ENCODE assay signal across 13 mouse cellular contexts in the genomic region with DNA sequence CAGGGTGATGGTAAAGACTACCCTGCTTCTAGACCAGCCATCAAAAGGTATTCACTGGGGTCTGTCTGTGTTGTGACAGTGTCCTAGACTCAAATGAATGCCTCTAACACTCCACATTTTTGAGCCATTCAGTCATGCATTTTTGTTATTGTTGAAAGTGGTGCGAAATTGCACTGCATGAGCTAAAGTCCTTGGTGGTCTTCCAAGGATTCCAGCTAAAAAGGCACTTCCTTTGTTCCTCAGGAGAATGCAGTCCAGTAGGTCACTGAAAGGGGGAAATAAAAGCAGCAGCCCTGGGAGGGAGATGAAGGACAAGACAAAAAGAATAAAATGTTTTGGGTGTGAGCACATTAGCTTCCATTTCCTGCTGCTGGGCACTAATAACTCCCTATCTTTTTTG. TPM values are rescaled to one million over a fixed set of nuclear protein-coding genes. Genes with fewer than 3 reads are reported as not detected.
A peak's percentile ranks its signal among the peaks of the same experiment; 100 is the strongest.
DNase-seq lines count a peak whose midpoint lies in the region; ATAC-seq and TF ChIP-seq lines count a peak whose summit lies in the region.
"Had no signal": no experiment of that assay in that cellular context is flagged by ENCODE, and none has a peak within 500 bp of the region (broad histone marks: within the 10 kb centered on the region; RNA-seq: fewer than 3 reads in every experiment).

No protein-coding gene starts in this region.

- no peak overlapping the region for H3K9ac ChIP-seq in kidney, postnatal 0 days (ENCODE audit: low read depth, low read length)
- no peak overlapping the region for H3K9ac ChIP-seq in forebrain, embryonic 15.5 days (replicated peaks)

- no peaks in the 10 kb centered on the region for H3K4me1 ChIP-seq in kidney, postnatal 0 days (replicated peaks; ENCODE audit: insufficient read depth, low read length)
- peaks cover 13% of the 10 kb centered on the region; the same call in 1 of the 2 replicates for H3K4me1 ChIP-seq in forebrain, embryonic 15.5 days

- no peak overlapping the region for H3K27ac ChIP-seq in kidney, postnatal 0 days
- no peak overlapping the region for H3K27ac ChIP-seq in forebrain, embryonic 15.5 days (replicated peaks)
- H3K27ac ChIP-seq: heart, adult 2 months had no signal

- H3K36me3 ChIP-seq in kidney, postnatal 0 days (ENCODE audit: insufficient read depth, low read length) = no peaks in the 10 kb centered on the region
- H3K36me3 ChIP-seq in forebrain, embryonic 15.5 days = no peaks in the 10 kb centered on the region

- H3K4me2 ChIP-seq in kidney, postnatal 0 days (ENCODE audit: low read length) = peak overlapping the region; percentile 69; the same call in 1 of the 2 replicates
- H3K4me2 ChIP-seq in forebrain, embryonic 15.5 days (replicated peaks) = peak overlapping the region; percentile 60

- no peak overlapping the region for H3K4me3 ChIP-seq in kidney, postnatal 0 days (replicated peaks; ENCODE audit: low read depth, low read length)
- H3K4me3 ChIP-seq in forebrain, embryonic 15.5 days = peak overlapping the region; percentile 61
- H3K4me3 ChIP-seq: heart, adult 2 months had no signal

- no peaks in the 10 kb centered on the region for H3K9me3 ChIP-seq in kidney, postnatal 0 days (replicated peaks; ENCODE audit: low read length)
- H3K9me3 ChIP-seq in forebrain, embryonic 15.5 days = no peaks in the 10 kb centered on the region

- H3K27me3 ChIP-seq in kidney, postnatal 0 days (ENCODE audit: insufficient read depth, low read length) = no peaks in the 10 kb centered on the region
- H3K27me3 ChIP-seq in forebrain, embryonic 15.5 days = no peaks in the 10 kb centered on the region

- TF ChIP-seq CTCF in kidney, postnatal 0 days (IDR thresholded peaks at IDR 0.05; ENCODE audit: low read depth) = no peak

- 67% methylated on average over 1 of the region's 1 CpGs for WGBS in kidney, postnatal 0 days
- WGBS in forebrain, embryonic 15.5 days = 27% methylated on average over 1 of the region's 1 CpGs

- ATAC-seq in kidney, postnatal 0 days (replicated peaks; ENCODE audit: low FRiP score, low read depth) = no peak
- no peak for ATAC-seq in forebrain, embryonic 15.5 days (replicated peaks)
- ATAC-seq: activated CD4-positive, CD25-positive, alpha-beta regulatory T cell, adult 4 months; intestine, postnatal 0 days had no signal

- DNase-seq in embryo, embryonic 10.5 days (ENCODE audit: low spot score) = peak; percentile 17
- DNase-seq in embryo, embryonic 11 days = no peak
- no peak for DNase-seq in kidney, postnatal 0 days (ENCODE audit: low spot score)
- no peak for DNase-seq in kidney, postnatal 10 days
- peak; percentile 84 for DNase-seq in Muller cell, postnatal 12 days (ENCODE audit: inconsistent ontology term)
- DNase-seq in frontal cortex, postnatal 36 days (ENCODE audit: low spot score in 2 of 2) = no peak
- no peak for DNase-seq in adrenal gland, adult 2 months
- DNase-seq: cerebellum, postnatal 36 days; heart, adult 2 months; right cerebral cortex, postnatal 25 days had no signal

RNA-seq across cellular contexts. Expression of a gene that starts 2.8 kb away (rescaled TPM):
- 119 and 141 TPM in 2 replicates for polyA plus RNA-seq in kidney, postnatal 0 days (2015; fragmentation: Nextera tagmentation; extraction: Ambion mirVana)
- polyA plus RNA-seq in forebrain, embryonic 15.5 days (2015; fragmentation: Nextera tagmentation; extraction: Ambion mirVana) = 31.3 and 38.0 TPM in 2 replicates
- 100 to 1,000 TPM in 1 of 2 experiments, 10 to 100 TPM in 1; 82.9 to 174 TPM for total RNA-seq in adrenal gland, adult 2 months (2021)
- 63.6 and 100 TPM in 2 replicates for polyA plus RNA-seq in adrenal gland, adult 2 months (2012; rRNA removed)

Comparison
In these comparisons a context has a peak if more than half of its experiments do, and no peak if none do; other contexts are left out.
1. DNase-seq: peak in embryo, embryonic 10.5 days (single experiment) and Muller cell, postnatal 12 days (single experiment); none in embryo, embryonic 11 days (single experiment), kidney, postnatal 0 days (single experiment), kidney, postnatal 10 days (single experiment), frontal cortex, postnatal 36 days (0 of 2) and adrenal gland, adult 2 months (single experiment).